Comparison of ENCODE assay signal across 8 mouse cellular contexts in the genomic region with DNA sequence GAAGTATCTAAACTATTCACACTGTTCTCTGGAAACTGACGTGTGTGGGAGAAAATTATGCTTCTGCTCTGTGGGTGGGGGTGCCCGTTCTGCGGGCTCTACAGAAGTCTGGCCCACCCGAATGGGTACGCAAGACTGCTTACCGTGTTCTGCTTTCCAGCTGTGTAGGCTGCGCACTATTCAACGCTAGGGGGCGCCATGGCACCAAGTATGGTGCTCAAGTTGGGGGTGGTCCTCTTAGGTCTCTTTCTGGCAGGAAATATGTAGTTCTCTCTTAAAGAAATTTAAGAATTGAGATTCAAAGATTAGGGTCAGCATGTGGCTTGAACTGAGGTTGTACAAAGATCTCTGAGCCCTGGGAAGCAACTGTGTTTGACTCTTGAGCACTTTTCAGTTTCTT. TPM values are rescaled to one million over a fixed set of nuclear protein-coding genes. Genes with fewer than 3 reads are reported as not detected.
DNase-seq lines count a peak whose midpoint lies in the region; ATAC-seq and TF ChIP-seq lines count a peak whose summit lies in the region.

No protein-coding gene starts in this region.

- no peak overlapping the region for H3K4me3 ChIP-seq in G1E (ENCODE audit: low read depth, low read length)
- H3K4me3 ChIP-seq in liver, embryonic 11.5 days (ENCODE audit: low read depth, low read length): no peak overlapping the region

- no peaks in the 10 kb centered on the region for H3K36me3 ChIP-seq in G1E (replicated peaks)
- H3K36me3 ChIP-seq in liver, embryonic 11.5 days (ENCODE audit: control insufficient read depth, insufficient read depth, low read length): no peaks in the 10 kb centered on the region

- H3K27ac ChIP-seq in liver, embryonic 11.5 days (ENCODE audit: low read depth, low read length): no peak overlapping the region

- ATAC-seq in G1E (ENCODE audit: extremely low read depth, insufficient number of reproducible peaks, low FRiP score, poor library complexity, severe bottlenecking): no peak
- no peak for ATAC-seq in liver, embryonic 11.5 days (replicated peaks; ENCODE audit: low FRiP score)
- ATAC-seq in erythroid progenitor cell, adult 5-6 weeks (replicated peaks; ENCODE audit: low FRiP score, poor library complexity, severe bottlenecking): no peak

- DNase-seq in layer of hippocampus, adult 11-12 months (ENCODE audit: low spot score): peak; percentile 71
- no peak for DNase-seq in layer of hippocampus, adult 9-11 months
- DNase-seq in G1E (ENCODE audit: low spot score): peak; percentile 30
- peak; percentile 37 to 62 for DNase-seq in adrenal gland, postnatal 4 days (ENCODE audit: low spot score in 2 of 2)
- DNase-seq in heart, postnatal 10 days: peak; percentile 76 to 86
- DNase-seq in liver, embryonic 11.5 days (ENCODE audit: low spot score): peak; percentile 74
- DNase-seq in right cerebral cortex, postnatal 4 days: peak; percentile 82

- intact Hi-C loops in heart, postnatal 10 days (cut with DNase I): loop anchor here (1.0 to 5.0 kb wide), 2 partner anchors 37 to 120 kb away; no protein-coding TSS in a partner anchor

- TF ChIP-seq CTCF in G1E (IDR thresholded peaks at IDR 0.05; ENCODE audit: low read depth, low read length): peak; percentile 79

- peaks cover 31% of the 10 kb centered on the region for H3K4me1 ChIP-seq in G1E (ENCODE audit: insufficient read depth, low read depth, low read length)
- peaks cover 11% of the 10 kb centered on the region for H3K4me1 ChIP-seq in liver, embryonic 11.5 days (replicated peaks; ENCODE audit: control insufficient read depth, insufficient read depth, low read length)

- no peaks in the 10 kb centered on the region for H3K9me3 ChIP-seq in G1E (replicated peaks)
- no peaks in the 10 kb centered on the region for H3K9me3 ChIP-seq in liver, embryonic 11.5 days (ENCODE audit: control insufficient read depth, low read length)

- H3K4me2 ChIP-seq in liver, embryonic 11.5 days: no peak overlapping the region

- WGBS in liver, embryonic 11.5 days: 8% methylated on average over 9 of the region's 9 CpGs

- H3K27me3 ChIP-seq in G1E (ENCODE audit: insufficient read depth, low read length): peaks cover 26% of the 10 kb centered on the region
- peaks cover 15% of the 10 kb centered on the region for H3K27me3 ChIP-seq in liver, embryonic 11.5 days (replicated peaks; ENCODE audit: control insufficient read depth, insufficient read depth, low read length)

- H3K9ac ChIP-seq in liver, embryonic 11.5 days (ENCODE audit: low read depth, low read length): no peak overlapping the region

RNA-seq across cellular contexts. Expression of gene Asap3, which starts 3.7 kb away (rescaled TPM):
- total RNA-seq in G1E (2014; fragmentation: Nextera tagmentation): 0.30 TPM in 1 of 2 replicates, not detected in the other
- 0.05 and 0.06 TPM in 2 replicates for total RNA-seq in G1E (2017)
- polyA plus RNA-seq in G1E (2012): 0.04 and 0.05 TPM in 2 replicates
- total RNA-seq in adrenal gland, postnatal 4 days (2021): 1 to 10 TPM; 6.0 to 6.1 TPM
- total RNA-seq in heart, postnatal 10 days (2021): 10 to 100 TPM in 1 of 2 experiments, 1 to 10 TPM in 1; 5.7 to 10.8 TPM
- polyA plus RNA-seq in liver, embryonic 11.5 days (2014; fragmentation: Nextera tagmentation; extraction: Ambion mirVana): 1.8 and 2.9 TPM in 2 replicates
- total RNA-seq in erythroid progenitor cell, adult 5-6 weeks (2015; ENCODE audit: low replicate concordance): not detected in 2 replicates
- 0.53 and 0.90 TPM in 2 replicates for total RNA-seq in erythroid progenitor cell, adult 5-6 weeks (2017; ENCODE audit: low replicate concordance)

RNA-seq across cellular contexts. Expression of gene E2f2, which starts 30.3 kb away (rescaled TPM):
- total RNA-seq in G1E (2014; fragmentation: Nextera tagmentation): 29.9 and 70.3 TPM in 2 replicates
- 14.1 and 16.3 TPM in 2 replicates for total RNA-seq in G1E (2017)
- polyA plus RNA-seq in G1E (2012): 45.6 and 45.9 TPM in 2 replicates
- total RNA-seq in adrenal gland, postnatal 4 days (2021): 10 to 100 TPM; 15.0 to 23.0 TPM
- total RNA-seq in heart, postnatal 10 days (2021): 1 to 10 TPM; 4.3 to 6.8 TPM
- polyA plus RNA-seq in liver, embryonic 11.5 days (2014; fragmentation: Nextera tagmentation; extraction: Ambion mirVana): 9.0 and 9.2 TPM in 2 replicates
- 276 and 287 TPM in 2 replicates for total RNA-seq in erythroid progenitor cell, adult 5-6 weeks (2015; ENCODE audit: low replicate concordance)
- total RNA-seq in erythroid progenitor cell, adult 5-6 weeks (2017; ENCODE audit: low replicate concordance): 288 and 298 TPM in 2 replicates

RNA-seq across cellular contexts. Expression of gene Tcea3, which starts 45.0 kb away (rescaled TPM):
- total RNA-seq in G1E (2014; fragmentation: Nextera tagmentation) (not detected in 2 replicates), G1E (2017) (0.55 and 0.70 TPM in 2 replicates)
- polyA plus RNA-seq in G1E (2012): not detected in 2 replicates
- 10 to 100 TPM; 10.6 to 13.1 TPM for total RNA-seq in adrenal gland, postnatal 4 days (2021)
- total RNA-seq in heart, postnatal 10 days (2021): 10 to 100 TPM; 77.2 to 85.4 TPM
- polyA plus RNA-seq in liver, embryonic 11.5 days (2014; fragmentation: Nextera tagmentation; extraction: Ambion mirVana): 16.4 and 17.3 TPM in 2 replicates
- 1.3 and 2.5 TPM in 2 replicates for total RNA-seq in erythroid progenitor cell, adult 5-6 weeks (2015; ENCODE audit: low replicate concordance)
- not detected in 2 replicates for total RNA-seq in erythroid progenitor cell, adult 5-6 weeks (2017; ENCODE audit: low replicate concordance)

RNA-seq across cellular contexts. Expression of gene Id3, which starts 59.2 kb away (rescaled TPM):
- total RNA-seq in G1E (2014; fragmentation: Nextera tagmentation) (not detected in 2 replicates), G1E (2017) (0.22 TPM in 1 of 2 replicates, not detected in the other)
- not detected in 2 replicates for polyA plus RNA-seq in G1E (2012)
- total RNA-seq in adrenal gland, postnatal 4 days (2021): 10 to 100 TPM; 97.4 to 99.5 TPM
- total RNA-seq in heart, postnatal 10 days (2021): 100 to 1,000 TPM; 104 TPM
- 191 and 200 TPM in 2 replicates for polyA plus RNA-seq in liver, embryonic 11.5 days (2014; fragmentation: Nextera tagmentation; extraction: Ambion mirVana)
- total RNA-seq in erythroid progenitor cell, adult 5-6 weeks (2015; ENCODE audit: low replicate concordance): 14.7 TPM in 1 of 2 replicates, not detected in the other
- 2.7 TPM in 1 of 2 replicates, not detected in the other for total RNA-seq in erythroid progenitor cell, adult 5-6 weeks (2017; ENCODE audit: low replicate concordance)

Comparison
In these comparisons a context has a peak if more than half of its experiments do, and no peak if none do; other contexts are left out.
1. RNA of gene Tcea3, which starts 45.0 kb away (total RNA-seq): 77.2 to 85.4 TPM in heart, postnatal 10 days; 10.6 to 13.1 TPM in adrenal gland, postnatal 4 days, 1.3 to 2.5 TPM in erythroid progenitor cell, adult 5-6 weeks and 0.55 to 0.70 TPM in G1E; every median in the first group is over 4 times any median in the second.